Mouse (Mus musculus) large intestine, adult 2 months (tissue): ENCODE results near the gene Shank1. TPM values are rescaled to one million over a fixed set of nuclear protein-coding genes. Genes with fewer than 3 reads are reported as not detected.

ENCODE experiments used
- DNase-seq: peaks from one replicate; pipeline ENCODE4 v3.0.0-alpha.2; 2012; ENCODE audit warnings: low read depth, low spot score
- WGBS: fragments of 180-500 bp; shearing (Covaris S2); methylation state at CpG from one replicate; pipeline ENCODE4 v1.1.7; 2018; 5-methylcytosine and 5-hydroxymethylcytosine counted together
- polyA plus RNA-seq: library from polyadenylated mRNA; depleted of rRNA; stranded (reverse); fragments of >200 nt; gene quantifications from 2 replicates; pipeline ENCODE4 v1.2.3, GENCODE M21; 2012; rRNA removed

The Shank1 gene
- polyA plus RNA-seq, 1 experiment: 0.48 TPM

DNA sequence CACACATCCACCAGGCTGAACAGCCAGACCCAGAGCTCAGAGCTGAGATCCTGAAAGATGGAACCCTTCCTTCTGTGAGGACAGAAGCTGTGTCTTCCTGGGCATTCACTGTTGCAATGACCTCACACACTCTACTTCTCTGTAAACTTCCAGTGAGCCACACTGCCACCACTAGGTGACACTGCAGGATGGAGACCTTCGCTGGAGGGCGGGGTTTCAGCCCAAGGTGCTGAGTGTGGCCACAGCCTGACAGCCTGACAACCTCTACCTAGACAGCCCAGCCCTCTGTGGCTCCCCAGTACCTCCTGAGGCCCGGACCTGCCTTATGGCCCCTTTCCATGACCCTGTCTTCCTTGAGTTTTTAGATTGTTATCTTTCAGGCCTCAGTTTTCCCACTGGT, 88.5 kb downstream of the Shank1 start:
- 13% methylated on average over 3 of the region's 3 CpGs for WGBS
- DNase-seq: peak; percentile 28

DNA sequence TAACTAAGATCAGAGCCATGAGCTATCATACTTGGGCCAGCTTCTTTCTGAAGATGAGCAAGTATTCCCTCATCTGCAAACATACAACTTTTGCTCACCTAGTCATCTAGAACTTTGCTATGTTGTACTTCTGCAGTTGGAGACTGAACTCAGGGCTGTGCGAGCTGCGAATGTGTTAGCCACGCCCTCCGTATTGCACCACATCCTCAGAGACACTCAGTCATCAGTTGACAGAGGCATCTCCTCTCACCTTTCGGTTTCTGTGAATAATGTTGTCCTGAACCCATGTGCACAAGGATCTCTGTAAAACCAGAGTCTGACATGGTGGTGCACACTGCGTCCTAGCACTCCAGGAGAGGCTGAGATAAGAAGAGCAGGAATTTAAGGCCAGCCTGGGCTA, 91.6 kb downstream of the Shank1 start:
- DNase-seq: no peak
- 53% methylated on average over 6 of the region's 6 CpGs for WGBS

DNA sequence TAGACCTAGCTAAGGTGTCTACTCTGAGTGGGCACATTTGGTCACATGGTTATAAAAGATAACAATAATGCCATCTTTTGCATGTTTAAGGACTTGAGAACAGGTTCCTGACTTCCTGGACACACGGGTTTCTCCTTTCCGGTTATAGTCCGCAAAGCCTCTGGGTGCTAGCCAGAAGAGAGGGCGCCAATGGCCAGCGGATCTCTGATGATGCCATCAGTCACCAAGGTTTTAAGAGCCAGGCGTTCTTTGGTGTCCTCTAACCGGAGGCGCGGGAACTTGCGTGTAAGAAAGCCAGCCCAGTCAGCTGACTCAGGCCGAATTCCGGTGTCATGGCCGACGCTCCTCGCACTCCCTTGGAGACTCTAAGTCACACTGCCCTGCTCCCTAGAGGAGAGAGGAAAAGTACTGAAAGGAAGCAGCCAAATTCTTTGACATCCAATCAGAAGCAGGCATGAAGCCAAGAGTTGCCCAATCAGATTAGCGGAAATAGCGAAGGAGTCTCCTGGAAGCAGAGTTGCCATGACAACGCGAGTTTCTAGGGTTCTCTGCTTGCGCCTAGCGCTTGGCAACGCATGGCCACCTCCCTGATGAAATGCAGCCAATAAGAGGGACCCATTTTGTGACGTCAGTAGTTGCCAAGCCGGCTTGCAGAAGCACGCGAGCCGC, 95.4 kb downstream of the Shank1 start:
- WGBS: 4% methylated on average over 27 of the region's 27 CpGs

GRCm38 (mm10) chr7:44406015-44406355, 95.9 kb downstream of the Shank1 start:
- no peak for DNase-seq
- 5% methylated on average over 5 of the region's 5 CpGs for WGBS

More for the DNA sequence above, 95.4 kb downstream of the Shank1 start:
- DNase-seq: peak; percentile 16

Other genes with a start within 250 kb of the Shank1 start
- gene Klk1b21, start 207.9 kb upstream of the Shank1 start, polyA plus RNA-seq: not detected in 2 replicates
- 2.6 and 4.9 TPM in 2 replicates for gene Klk1b22, start 197.6 kb upstream of the Shank1 start, polyA plus RNA-seq
- not detected in 2 replicates for gene Klk1b16, start 173.5 kb upstream of the Shank1 start, polyA plus RNA-seq
- gene Klk1b24, start 122.0 kb upstream of the Shank1 start, polyA plus RNA-seq: 0.10 TPM in 1 of 2 replicates, not detected in the other
- gene Klk1b3, start 112.1 kb upstream of the Shank1 start, polyA plus RNA-seq: 0.12 and 0.18 TPM in 2 replicates
- not detected in 2 replicates for gene Klk1b4, start 102.8 kb upstream of the Shank1 start, polyA plus RNA-seq
- gene Klk1b5, start 94.3 kb upstream of the Shank1 start, polyA plus RNA-seq: 0.06 and 0.12 TPM in 2 replicates
- gene Klk1, start 84.9 kb upstream of the Shank1 start, polyA plus RNA-seq: 389 and 435 TPM in 2 replicates
- gene Gm36864, start 74.1 kb upstream of the Shank1 start, polyA plus RNA-seq: 0.06 TPM in 1 of 2 replicates, not detected in the other
- 1.3 and 2.1 TPM in 2 replicates for gene 1700028J19Rik, start 63.6 kb upstream of the Shank1 start, polyA plus RNA-seq
- gene 2410002F23Rik, start 63.5 kb upstream of the Shank1 start, polyA plus RNA-seq: 57.0 and 72.3 TPM in 2 replicates
- gene Acp4, start 52.9 kb upstream of the Shank1 start, polyA plus RNA-seq: not detected in 2 replicates
- gene Gm15517, start 48.8 kb upstream of the Shank1 start, polyA plus RNA-seq: not detected in 2 replicates
- 1.2 and 1.4 TPM in 2 replicates for gene Clec11a, start 3.4 kb upstream of the Shank1 start, polyA plus RNA-seq
- gene Syt3, start 73.8 kb downstream of the Shank1 start, polyA plus RNA-seq: 0.78 and 0.92 TPM in 2 replicates
- 0.95 and 0.99 TPM in 2 replicates for gene 1700008O03Rik, start 75.6 kb downstream of the Shank1 start, polyA plus RNA-seq
- gene Lrrc4b, start 118.8 kb downstream of the Shank1 start, polyA plus RNA-seq: 0.97 TPM in 2 replicates
- gene Aspdh, start 155.1 kb downstream of the Shank1 start, polyA plus RNA-seq: 0.31 and 0.64 TPM in 2 replicates
- gene Josd2, start 157.7 kb downstream of the Shank1 start, polyA plus RNA-seq: 70.5 and 78.0 TPM in 2 replicates
- 144 and 159 TPM in 2 replicates for gene Emc10, start 186.3 kb downstream of the Shank1 start, polyA plus RNA-seq
- gene Fam71e1, start 186.3 kb downstream of the Shank1 start, polyA plus RNA-seq: 1.1 and 1.5 TPM in 2 replicates
- 0.26 and 0.67 TPM in 2 replicates for gene Mybpc2, start 214.4 kb downstream of the Shank1 start, polyA plus RNA-seq
- 17.4 and 21.1 TPM in 2 replicates for gene Spib, start 221.8 kb downstream of the Shank1 start, polyA plus RNA-seq
- 45.2 and 47.0 TPM in 2 replicates for gene Pold1, start 238.6 kb downstream of the Shank1 start, polyA plus RNA-seq
- gene Nr1h2, start 243.7 kb downstream of the Shank1 start, polyA plus RNA-seq: 163 and 192 TPM in 2 replicates